Mouse (Mus musculus) retina, postnatal 1 day (tissue): ENCODE measurements at regions not wholly inside any gene's neighbourhood (a gene's known extent, or its start where the extent isn't known, plus 50 kb on each side); places are given as distances from the start of the nearest gene placed in this dataset.

ENCODE experiments used
- DNase-seq: peaks from one replicate; pipeline ENCODE4 v3.0.0-alpha.2; 2012

DNA sequence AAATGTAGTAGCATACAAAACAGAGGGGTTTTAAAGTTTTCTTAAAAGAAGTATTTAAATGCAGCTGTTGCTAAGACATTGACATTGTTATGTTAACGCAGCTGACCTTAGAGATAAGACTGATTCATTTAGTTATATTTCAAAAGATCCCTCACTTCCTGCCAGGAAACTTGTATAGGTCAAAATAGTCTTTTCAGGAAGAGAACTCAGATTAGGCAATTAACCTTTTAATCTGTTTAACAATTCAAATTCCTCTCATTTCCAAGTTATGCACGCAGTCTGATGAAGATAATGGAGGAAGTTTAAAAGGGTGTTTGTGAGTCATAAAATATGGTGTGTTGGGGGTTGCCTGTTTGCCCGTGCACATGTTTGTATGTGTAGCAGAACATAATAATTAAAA is 448.5 kb downstream of the Tmtc2 start:
- DNase-seq, result no peak

DNA sequence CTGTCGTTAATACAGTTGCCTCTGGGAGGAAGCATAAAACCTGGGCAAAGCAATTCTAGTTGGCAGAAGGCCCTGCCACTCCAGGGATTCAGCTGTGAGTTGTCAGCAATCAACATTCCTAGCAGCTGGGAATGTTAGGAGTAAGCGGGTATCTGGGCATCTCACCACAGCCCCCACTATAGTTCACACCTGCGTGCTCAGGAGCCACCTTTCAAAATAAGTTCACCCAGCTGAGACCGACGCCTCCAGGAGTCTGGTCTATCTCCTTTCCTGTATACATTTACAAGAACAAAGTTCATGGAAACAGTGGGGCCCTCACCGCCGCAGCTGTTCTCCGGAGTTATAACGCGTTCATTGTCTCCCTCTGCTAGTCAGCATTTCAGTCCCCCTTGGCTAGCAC is 454.0 kb downstream of the Tmtc2 start:
- DNase-seq, result no peak

DNA sequence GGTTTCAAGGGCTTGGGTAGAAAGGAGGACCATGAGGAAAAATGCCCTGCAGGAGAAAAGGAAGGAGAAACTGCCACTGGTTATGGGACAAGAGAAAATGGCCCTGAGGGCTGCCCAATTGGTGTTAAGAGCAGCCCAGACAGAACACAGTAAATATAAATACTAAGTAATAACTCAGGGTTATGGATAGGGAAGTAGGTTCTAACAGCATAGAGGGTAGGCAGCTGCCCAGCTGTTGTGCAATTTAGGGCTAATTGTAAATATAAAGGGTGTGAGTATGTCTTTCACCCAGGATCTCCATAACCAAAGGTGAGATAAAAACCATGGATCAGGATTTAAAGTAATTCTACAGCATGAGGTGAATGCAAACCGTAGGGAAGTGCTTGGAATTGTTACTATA is 458.1 kb downstream of the Tmtc2 start:
- no peak for DNase-seq

- no peak for DNase-seq
These were observed 459.3 kb downstream of the Tmtc2 start for GRCm38 (mm10) chr10:105114927-105115326.

DNA sequence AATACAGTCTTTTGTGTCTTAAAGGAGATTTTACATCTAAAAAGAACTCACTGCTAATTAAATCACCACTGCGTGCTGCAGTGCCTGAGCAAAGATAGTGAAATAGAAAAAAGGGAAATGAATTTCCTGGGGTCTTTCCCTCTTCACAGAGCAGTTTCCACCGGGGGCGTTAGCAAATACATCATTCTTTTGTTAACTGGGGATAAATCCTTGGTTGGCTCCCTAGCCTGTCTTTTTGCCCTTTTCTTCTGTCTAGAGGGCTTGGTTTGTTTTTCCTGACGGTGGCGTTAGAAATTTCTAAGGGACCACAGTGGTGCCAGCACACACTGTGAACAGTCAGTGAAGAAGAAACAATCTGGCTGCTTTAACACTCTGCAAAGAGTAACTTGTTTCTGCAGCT is 464.0 kb downstream of the Tmtc2 start:
- DNase-seq, result no peak

GRCm38 (mm10) chr10:105097045-105097331 is 477.3 kb downstream of the Tmtc2 start:
- DNase-seq, result no peak

DNA sequence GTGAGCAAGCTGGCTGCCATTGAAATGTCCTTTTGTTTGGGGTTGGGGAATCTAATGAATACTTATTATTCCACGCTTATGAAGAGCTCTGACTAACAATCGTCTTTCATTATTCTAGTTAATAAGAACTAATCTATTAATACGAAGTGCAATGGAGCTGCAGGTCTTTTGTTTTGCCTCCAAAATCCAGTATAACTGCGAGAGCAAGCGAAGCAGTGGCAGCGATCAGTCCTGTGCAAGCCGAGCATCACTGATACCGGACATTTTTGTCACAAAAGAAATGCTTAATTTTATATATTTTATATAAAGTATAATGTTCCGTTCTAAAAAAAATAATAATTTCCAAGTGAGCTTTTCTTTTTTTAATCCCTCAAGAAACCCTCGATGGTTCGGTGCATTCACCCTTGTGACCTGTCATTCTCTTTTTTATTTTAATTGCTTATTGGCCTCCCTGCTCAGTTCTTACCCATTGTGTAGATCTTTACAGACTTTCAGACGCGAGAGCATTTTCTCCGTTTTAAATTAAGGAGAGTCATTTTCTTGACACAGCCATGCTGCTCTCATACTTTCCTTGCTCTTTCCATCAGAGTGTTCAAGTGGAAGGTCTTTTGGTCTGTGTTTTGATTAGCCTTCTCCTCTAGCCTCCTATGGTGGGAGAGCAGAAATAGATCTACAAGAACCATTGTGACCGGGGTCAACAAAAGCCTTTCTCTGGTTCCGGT is 477.8 kb downstream of the Tmtc2 start:
- DNase-seq, result peak; percentile 64

GRCm38 (mm10) chr10:105095800-105096199 is 478.5 kb downstream of the Tmtc2 start:
- peak; percentile 74 for DNase-seq

DNA sequence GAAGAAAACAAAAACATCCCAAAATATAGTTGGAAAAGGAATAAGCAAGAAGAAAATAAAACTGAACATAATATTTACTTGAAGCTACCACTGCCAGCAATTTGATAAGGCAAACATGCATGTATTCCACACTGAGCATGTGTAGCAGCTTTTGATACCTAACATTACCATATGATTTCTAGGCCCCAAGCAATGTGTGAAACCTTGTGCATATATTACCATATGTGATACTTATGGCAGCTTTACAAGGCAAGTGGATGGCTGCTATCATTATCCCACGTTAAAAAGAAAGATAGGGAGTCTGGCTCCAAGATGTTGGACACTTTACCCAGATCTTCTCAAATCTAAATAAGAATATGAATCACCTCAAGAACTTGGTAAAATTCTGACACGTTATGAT is 497.4 kb downstream of the Tmtc2 start:
- DNase-seq, result no peak

DNA sequence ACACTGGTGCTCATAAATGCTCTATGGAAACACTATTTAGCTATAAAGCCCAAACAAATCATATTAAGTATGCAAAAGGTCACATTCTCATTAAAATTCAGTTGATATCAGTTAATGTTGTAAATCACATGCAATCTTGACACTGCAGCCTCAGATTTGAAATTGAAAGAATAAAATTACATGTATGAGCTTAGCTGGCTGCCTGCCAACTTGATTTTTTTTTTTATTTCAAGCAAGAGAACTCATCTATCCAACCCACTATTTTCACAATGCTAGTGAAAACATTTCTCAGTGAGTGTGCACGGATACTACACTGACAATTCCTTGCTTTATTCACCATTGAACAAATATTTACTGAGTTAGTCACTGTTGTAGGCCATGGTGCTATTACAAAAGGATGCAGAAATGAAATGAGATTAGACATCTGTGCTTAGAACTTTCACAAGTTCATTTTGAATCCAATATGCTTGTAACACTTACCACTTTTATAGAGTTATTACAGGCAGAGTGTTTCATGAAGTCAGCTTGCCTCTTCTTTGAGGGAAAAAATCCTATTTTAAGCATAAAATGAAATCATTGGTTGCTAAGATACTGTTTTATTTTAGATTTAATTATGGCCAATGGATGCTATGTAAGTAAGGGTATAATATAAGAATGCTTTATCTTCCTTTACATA is 539.4 kb downstream of the Tmtc2 start:
- no peak for DNase-seq

DNA sequence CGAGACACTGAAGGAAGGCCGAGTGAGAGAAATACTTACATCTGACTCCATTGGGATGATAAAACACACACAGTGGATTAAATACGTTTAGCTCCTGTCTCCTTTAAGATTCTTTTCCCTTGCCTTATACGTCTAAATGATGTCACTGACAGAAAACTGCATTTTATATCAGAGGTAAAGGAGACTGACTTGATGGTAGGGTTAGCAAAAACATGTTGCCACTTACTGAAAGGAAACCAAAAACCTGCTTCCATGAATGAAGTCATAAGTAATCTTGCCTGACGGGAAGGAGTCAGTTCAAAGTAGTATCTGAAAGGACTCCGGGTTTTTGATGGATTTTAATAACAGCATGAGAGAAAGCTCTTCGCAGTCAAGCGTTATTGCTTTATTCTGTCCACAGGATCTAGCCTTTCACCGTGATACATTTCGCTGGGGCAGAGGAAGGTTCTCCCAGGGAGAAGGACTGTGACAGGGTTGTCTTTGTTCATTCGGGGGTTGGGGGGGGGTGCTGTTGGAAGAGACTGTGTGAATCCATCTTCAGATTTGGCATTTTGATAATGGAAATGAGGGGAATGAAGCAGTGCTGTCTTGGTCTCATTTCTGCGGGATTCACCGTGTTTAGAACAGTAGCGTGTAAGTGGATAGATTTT is 553.7 kb downstream of the Tmtc2 start:
- peak; percentile 24 for DNase-seq

GRCm38 (mm10) chr10:105019774-105020470 is 554.3 kb downstream of the Tmtc2 start:
- DNase-seq, result peak; percentile 64
